Mouse (Mus musculus): ENCODE results near the gene Nr2c1.
A peak's percentile ranks its signal among the peaks of the same experiment; 100 is the strongest.

Nr2c1 gene

DNA sequence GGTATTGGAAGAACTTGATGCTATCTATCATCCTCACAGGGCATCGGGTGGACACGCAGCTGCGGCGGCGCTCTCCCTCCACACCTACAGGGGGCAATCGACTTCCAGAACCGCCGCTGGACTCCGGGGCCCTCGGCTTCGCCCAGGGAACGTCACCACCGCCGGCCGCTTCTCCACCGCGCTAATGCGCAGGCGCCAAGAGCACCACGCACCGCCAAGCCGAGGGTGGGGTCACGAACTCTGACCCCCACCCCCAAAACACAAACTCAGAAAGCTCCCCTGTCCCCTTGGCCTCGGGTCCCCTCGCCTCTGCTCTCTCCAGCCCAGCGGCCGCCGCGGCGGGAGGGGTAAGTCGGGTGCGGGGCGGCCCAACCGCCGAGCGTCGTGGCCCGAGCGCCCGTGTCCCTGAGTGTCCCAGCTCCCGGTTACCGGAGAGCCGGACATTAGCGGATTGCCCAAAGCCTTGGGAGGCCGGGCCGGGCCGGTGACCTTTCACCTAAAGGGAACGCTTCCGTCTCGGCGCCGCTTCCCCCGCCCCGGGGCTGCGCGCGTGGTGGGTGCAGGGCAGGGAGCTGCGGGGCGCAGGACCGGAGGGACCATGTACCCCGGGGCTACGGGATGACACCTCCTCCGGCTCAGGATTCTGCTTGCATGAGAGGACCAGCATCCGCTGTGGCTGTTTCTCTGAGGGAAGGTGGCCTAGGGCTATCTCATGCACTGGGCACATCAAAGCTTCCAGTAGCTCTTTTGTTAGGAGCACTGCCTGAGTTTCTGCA lies at the start of gene Nr2c1:
Nr2c1 (plus strand) TSS at position 268 of the 776 bp plus-strand sequence.
- DNase-seq (ENCODE audit: low read depth), result peak; percentile 85

DNA sequence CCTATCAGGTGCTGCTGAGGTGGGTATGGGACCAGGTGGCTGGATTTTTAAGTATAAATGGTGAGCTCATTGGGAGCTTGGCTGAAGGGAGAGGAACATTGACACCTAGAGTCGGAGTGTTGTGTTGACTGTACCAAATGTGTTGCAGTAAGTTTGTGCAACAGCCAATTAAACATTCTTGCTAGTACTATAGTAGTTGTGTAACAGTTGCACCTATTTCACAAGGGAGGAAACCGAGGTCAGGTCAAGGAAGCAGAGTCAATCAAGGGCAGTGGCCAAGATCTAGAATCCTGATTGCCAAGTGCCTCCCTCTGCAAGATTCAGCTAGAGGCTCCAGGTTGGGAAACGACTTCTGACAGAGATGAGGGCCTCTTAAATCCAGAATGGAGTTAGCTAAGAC lies 49.7 kb upstream of the Nr2c1 start:
- DNase-seq (ENCODE audit: low read depth), result peak; percentile 88

DNA sequence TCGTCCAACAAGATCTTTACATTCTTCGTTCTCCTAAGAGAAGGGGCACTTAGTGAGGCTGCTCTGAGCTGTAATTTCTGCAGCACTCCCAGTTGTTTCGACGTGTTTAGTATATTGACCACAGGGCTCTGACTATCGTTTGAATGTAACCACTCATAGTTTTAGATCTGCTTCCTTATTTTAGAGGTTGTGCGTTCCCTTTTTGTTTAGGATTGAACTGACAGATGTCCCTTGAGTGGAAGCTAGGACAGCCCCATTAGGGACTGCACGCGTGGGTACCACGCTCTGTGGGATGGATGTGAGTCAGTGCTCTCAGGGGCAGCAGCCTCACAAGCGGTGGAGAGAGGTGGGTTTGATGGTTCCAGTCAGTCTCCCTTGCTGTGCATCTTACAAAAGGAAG lies 42.3 kb upstream of the Nr2c1 start:
- DNase-seq (ENCODE audit: low read depth), result no peak

DNA sequence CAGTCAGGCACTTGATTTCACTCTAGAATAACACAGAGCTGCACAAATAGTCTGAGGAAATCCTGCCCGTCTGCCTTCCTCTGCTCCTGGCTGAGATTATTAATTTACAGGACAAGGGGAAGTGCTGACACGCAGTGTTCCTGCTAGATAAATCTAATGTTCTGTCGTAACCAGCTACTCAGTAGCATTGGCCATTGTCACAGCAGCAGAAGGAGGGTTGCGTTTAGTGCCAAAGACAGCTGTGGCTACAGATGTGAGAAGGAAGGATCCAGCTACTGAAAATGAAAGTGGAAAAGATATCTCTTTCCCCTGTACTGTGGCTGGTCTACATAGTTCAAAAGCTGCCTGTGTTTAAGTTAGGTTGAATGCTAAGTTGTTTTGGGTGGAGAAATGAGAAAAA lies 40.7 kb upstream of the Nr2c1 start:
- peak; percentile 72 for DNase-seq (ENCODE audit: low read depth)

DNA sequence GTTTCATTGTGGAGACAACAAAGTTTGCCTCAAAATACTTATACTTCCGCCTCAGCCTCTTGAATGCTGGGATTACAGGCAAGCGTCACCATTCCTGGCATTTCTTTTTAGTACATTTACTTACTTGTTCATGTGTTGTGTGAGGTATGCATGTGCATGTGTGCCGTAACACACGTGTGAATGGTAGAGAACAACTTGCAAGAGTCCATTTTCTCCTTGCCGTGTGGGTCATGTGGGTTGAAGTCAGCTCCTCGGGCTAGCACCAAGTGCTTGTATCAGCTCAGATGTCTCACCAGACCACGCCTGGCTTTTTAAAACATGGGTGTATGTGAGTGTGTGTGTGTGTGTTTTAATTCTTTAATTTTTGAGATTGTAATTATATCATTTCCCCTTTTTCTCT lies 40.2 kb upstream of the Nr2c1 start:
- no peak for DNase-seq (ENCODE audit: low read depth)

DNA sequence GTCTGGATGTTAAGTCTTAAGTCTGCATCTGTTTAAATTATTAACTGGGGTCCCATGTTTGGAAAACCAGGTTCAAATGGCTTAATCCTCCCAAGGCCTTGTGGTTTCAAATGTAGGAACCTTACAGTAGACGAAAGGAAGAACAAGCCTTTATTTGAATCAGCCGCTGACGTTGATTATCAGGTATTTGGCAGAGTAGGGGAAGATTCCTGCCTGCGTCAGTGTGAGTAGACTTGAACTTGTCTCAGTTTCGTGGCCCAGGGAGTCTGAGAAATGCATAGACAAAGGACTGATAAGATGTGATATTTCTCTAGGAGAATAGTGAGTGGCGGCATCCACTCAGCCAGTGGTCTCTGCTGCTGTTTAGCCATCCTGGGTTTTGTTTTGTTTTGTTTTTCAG lies 39.0 kb upstream of the Nr2c1 start:
- no peak for DNase-seq (ENCODE audit: low read depth)

DNA sequence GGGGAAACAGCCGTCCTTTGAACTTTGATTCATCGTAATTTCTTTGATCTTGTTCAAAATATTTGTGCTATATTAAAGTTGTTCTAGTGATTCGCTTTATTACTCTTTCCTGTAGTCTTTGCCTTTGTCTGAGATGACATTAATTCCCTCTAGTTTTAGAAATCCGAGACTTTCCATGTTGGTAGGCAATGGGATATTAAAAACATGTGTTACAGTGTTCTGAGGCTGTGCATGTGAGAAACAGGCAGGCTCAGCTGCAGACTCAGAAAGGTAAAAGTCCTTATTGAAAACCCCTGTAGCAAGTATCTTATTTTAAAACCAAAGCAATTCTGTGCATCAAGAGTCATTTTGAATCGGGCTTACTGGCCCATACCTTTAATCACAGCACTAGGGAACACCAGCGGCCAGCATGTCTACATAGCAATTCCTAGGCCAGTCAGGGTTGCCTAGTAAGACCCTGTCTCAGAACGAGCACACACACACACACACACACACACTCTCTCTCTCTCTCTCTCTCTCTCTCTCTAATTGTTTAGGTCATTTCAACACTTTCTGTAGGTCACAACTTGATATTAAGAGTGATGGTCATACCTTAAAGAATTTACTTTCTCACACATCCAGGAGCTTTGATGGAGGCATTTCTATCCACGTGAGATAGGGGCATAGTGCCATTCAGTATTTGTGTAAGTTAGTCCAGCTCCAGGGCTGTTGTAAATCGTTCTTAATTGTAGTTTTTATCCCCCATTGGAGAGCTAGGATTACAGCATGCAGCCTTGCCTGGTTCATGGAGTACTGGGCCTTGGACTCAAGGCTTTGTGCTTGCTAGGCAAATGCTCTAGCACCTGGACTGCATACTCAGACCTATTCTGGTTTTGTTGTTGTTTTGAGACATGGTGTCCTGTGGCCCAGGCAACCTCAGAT lies 36.7 kb upstream of the Nr2c1 start:
- DNase-seq (ENCODE audit: low read depth), result no peak

DNA sequence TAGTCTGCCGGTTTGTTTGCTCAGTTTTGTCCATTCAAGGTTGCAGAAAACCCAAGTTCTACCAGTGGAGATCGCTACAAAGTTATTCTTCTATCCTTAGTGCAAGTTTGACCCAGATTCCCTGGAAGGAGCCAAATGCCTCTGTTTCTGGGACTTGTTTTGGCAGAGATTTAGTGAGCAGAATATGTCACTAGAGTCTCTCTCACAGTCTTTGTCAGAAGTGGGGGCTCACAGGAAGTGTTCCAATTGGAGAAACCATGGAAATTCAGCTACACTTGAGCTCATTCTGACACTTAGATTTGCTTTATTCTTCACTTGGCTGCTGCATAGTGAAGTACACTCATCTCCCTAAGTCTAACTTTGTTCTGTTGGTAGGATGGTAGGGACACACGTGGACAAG lies 35.6 kb upstream of the Nr2c1 start:
- no peak for DNase-seq (ENCODE audit: low read depth)

DNA sequence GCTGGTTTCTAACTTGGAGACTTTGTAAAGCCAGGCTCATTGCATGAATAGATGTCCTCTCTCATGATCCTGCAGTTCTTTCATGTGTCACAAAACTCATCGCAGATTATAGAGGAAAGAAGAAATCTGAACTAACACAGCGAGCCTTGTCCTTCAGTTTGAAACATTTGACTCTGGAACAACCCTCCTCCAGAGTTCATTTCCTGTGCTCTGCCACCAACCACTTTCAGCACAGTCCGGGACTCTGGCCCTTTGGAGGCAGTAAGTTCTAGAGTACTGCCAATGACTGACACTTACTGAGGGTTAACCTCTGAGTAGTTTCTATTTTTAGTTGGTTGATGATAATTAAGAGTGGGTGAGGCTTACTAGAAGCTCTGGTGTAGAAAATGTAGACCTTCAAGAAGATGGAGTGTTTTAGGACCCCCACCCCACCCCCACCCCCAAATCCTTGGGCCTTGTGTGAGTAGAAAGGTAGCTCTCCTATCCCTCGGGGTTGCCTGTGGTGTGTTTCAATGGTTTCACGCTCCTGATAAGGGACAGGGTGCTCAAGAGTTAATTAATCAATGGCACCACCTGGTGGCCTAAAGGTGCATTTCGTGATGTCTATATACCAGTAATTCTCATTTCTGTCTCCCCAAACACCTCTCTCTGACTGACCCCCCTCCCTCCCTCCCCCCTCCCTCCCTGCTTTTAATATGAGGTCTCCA lies 31.8 kb upstream of the Nr2c1 start:
- DNase-seq (ENCODE audit: low read depth), result peak; percentile 89

DNA sequence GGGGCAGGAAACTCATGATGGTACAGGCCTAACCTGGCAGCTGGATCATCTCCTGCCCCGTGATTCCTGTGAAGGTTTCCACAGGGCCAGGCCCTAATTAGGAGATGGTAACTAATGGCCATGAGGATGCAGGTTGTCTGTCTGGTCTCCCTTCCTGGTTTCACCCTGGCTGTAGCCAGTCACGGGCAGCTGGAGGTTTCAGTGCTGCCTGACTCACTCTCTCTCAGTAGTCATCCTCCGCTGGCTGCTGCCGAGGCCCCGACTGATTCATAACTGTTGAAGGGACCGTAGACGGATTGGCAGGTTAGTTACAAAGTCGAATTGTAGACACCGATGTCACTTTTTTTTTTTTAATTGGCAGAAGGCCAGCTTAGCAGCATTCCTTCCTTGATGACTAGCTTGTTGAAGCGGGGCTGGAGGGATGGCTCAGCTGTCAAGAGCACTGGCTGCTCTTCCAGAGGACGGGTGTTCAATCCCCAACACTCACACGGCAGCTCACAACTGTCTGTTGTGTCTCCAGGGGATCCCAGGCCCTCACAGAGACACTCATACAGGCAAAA lies 31.0 kb upstream of the Nr2c1 start:
- peak; percentile 72 for DNase-seq (ENCODE audit: low read depth)

DNA sequence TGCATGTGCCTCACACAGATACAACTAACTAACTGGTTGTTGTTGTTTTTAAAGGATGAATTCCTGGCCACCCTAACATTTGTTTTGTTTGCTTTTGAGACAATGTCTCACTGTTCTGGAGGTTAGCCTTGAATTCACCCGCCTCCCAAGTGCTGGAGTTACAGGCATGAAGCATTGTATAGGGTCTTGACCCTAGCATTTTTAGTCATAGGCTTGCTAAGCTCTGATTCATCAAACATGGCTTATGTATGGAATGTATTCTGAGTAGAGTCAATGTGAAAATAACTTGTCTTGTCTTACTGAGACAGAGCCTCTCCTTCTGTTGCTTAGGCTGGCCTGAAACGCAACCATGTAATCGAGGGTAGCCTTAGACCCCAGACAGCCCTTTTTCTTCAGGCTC lies 29.9 kb upstream of the Nr2c1 start:
- DNase-seq (ENCODE audit: low read depth), result no peak

DNA sequence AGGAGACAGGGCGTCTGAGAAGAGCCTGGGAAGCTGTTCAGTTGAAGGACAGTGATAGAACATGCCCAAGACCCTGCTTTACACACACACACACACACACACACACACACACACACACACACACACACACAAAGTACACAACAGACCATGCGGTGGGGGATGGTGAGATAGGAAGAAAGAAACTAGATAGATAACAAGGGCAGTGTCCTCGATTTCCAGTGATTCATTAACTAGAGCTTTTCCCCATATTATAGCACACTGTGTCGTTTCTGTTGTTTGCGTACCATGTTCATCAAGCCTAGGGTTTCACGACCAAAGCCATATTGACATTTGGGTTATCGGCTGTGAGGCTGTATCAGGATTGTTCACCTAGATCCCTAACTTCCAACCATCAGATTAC lies 28.8 kb upstream of the Nr2c1 start:
- no peak for DNase-seq (ENCODE audit: low read depth)

DNA sequence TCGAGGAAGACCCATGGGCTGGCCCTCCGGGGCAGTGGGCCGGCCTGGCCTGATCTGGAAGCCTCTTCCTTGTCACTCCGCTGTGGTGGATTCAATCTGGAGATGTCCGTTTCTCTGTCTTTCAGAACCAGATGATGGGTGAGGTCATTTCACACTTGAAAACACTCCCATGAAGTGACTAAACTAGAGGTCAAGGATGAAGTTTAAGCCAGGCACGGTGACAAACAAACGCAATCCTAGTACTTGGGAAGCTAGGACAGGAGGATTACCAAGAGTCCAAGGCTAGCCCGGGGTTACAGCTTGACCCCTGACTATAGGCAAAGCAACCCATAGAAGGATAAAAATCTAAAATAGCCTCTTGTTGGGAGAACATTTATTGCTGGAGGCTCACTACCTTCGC lies 27.1 kb upstream of the Nr2c1 start:
- DNase-seq (ENCODE audit: low read depth), result no peak

DNA sequence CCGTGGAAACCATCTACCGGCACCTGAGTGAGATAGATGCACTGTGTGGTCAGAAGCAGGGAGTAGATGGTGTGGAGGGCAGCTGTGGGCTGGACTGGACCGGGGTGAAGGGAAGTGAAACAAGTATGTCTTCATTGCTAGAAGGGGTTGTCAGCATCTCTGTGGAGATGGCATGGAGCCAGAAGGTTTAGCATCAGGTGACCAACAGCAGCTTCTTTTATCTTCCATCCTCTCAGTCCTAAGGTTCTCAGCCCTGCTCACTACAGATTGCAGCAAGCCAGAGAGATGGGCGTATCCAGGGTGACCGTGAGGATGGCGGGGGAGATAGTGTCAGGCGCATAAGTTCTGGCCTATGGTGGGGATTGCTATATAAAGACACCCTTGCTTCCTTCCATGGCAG lies 25.2 kb upstream of the Nr2c1 start:
- DNase-seq (ENCODE audit: low read depth), result peak; percentile 19

DNA sequence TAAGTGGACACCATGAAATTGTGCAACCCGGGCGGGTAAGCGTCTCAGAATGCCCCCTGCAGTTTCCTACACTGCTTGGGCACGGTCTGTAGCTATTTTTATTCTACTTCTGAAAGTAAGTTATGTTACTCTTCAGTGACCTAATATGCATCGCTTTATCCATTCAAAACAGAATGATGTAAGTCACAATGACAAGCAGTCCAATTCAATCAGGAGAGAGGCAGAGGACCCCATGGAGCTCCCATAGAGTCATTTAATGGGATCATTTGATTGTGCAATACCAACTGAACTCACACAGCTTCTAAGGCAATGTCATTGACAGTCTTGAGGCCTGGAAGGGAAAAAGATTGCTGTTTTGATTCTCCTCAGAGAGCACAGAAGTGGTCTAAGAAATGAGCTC lies 24.2 kb upstream of the Nr2c1 start:
- peak; percentile 7 for DNase-seq (ENCODE audit: low read depth)

DNA sequence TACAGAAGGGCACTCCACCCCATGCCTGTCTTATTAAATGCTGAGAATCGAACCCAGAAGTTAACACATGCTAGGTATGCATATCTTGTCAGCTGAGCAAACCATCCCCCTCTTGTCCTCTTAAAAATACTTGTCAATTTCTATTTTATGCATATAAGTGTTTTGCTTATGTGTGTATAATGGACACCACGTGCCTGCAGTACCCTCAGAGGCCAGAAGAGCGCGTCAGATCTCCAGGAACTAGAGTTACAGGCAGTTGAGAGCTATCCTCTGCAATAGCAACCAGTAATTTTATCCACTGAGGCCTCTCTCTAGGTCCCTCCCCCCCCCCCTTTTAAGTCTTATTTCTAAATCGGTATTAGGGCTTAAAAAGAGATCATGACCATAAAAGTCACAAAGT lies 23.4 kb upstream of the Nr2c1 start:
- peak; percentile 43 for DNase-seq (ENCODE audit: low read depth)

DNA sequence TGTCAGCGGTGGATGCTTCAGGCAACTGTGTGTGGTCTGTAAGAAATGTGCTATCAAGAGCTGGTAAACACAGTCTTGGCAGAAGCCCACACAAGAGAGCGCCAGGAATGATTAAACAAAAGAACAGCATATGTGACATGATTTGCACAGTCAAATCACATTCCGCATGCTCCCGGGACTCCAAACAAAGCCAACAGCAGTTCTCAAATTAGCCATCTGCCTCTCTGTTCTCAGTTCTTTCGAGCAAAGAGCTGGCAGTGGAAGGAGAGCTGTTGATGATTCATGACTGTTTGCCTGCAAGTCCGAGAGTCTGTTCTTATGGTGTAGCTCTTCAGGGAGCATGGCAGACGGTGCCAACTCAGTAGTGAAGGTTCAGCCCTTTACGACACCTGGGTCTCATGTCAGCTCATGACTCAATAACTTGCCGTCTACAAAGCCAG lies 18.1 kb upstream of the Nr2c1 start:
- DNase-seq (ENCODE audit: low read depth), result no peak

DNA sequence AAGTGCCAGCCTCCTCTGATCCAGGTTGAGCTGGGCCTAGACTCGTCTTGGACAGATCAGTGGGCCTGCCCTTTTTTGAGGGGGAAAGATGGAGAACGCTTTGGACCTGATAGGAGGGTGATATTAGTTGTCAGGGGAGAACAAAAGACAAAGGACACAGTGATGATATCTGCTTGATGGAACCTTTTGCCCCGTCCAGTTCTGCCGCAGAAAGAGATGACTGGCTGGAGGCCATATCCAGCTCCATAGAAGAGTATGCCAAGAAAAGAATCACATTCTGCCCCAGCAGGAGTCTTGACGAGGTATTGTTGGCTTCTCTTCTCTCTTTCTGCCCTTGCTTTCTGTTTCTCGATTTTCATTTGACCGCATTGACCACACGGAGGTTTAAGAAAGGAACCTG lies 14.7 kb upstream of the Nr2c1 start:
- DNase-seq (ENCODE audit: low read depth), result no peak

DNA sequence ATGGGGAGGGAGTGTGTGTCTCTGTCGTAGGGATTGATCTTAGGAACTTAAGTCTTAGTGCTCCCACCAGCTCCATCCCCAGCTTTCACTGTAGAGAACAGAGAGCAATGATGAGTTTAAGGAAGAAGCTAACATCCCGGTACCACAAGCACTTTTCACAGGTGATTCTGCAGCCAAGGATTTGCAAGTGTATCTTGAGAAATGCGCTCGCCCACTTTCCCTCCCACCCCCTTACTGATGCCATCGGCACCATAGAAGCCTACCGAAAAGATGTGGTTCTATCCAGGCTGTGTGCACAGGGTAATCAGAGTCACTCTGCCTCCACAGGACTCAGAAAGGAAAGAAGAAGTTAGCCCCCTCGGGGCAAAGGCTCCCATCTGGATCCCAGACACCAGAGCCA lies 14.1 kb upstream of the Nr2c1 start:
- no peak for DNase-seq (ENCODE audit: low read depth)

DNA sequence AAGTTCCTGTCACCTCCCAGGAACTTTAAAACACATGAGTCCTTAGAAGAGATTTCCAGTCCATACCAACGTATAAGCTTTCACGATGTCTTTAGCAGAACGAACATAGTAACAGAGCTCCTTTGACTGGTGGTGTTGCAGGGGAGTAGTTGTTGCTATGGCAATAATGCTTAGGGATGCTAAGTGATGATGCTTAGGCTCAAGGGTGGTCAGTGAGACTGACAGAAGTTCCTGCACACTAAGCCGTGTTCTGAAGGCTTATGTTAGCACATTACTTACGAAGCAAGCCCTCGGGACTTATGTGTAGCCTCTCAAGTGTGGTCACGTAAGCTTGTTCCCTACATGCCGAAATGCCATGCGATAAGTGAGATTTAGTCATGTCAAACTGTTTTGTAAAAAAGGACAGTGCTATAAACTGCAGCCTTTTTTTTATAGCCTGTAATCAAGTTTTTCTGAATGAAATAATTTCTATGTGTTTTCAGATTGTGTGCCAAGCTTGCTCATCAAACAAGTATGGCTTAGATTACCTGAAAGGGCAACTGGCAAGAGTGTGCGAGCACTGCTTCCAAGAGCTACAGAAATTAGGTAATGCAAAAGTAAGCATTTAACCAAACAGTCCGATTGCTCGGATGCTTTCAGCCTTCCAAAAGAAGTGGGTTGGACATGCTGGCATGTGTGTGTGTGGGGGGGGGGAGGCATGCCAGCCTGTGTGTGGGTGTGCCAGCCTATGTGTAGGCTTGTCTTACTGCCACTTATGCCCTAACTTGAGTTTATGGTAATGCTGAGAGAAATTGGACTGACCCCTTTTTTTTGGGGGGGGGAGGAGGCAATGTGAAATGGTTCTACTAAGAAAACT lies 13.1 kb upstream of the Nr2c1 start:
- no peak for DNase-seq (ENCODE audit: low read depth)

DNA sequence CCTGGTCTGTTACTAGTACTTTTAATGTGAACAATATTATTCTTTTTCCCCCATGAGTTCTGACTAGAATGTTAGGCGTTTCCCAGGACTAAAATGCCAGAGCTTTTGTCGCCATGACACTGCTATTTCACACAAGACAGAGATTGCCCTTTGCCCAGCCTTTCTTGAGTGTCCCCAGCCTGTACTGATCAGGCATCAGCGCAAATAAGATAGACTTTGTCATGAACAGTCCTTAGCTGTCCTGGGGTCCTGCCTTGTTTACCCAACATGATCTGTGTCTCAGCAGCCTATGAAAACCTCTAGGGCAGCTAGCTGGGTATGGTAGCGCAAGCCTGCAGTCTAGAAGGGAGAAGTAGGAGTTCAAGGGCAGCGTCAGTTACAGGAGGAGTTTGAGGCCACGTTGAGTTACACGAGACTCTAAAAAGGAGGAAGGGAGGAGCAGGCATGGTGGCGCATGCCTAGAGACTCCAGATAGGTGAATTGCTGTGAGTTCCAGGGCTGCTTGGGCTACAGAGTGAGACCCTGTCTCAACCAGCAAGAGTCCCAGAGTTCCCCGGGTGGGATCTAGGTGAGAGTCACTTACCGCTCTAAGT lies 8.8 kb upstream of the Nr2c1 start:
- no peak for DNase-seq (ENCODE audit: low read depth)

Measured in 416B (cell line).